Mouse (Mus musculus): ENCODE measurements at regions not wholly inside any gene's neighbourhood (a gene's known extent, or its start where the extent isn't known, plus 50 kb on each side); places are given as distances from the start of the nearest gene placed in this dataset.

GRCm38 (mm10) chr5:33520856-33521255 lies 87.1 kb upstream of the Nkx1-1 start:
- H3K36me3 ChIP-seq (replicated peaks in 1 of 2; ENCODE audit: control insufficient read depth in 1 of 2, insufficient read depth in 1 of 2, low read length in 1 of 2) = no peaks in the 10 kb centered on the region
- H3K79me2 ChIP-seq (replicated peaks; ENCODE audit: control insufficient read depth, extremely low read depth, insufficient read depth, poor library complexity, severe bottlenecking) = no peaks in the 10 kb centered on the region
- H3K27ac ChIP-seq (ENCODE audit: insufficient read depth, low read depth) = no peak overlapping the region
- no peak overlapping the region for H3K4me3 ChIP-seq (replicated peaks in 1 of 3; ENCODE audit: low read depth in 2 of 3, low read length in 2 of 3, poor library complexity in 1 of 3)
- dilution Hi-C loops (cut with MboI; ENCODE audit: extremely low pct_ligation_motif_present, extremely low pct_unique_long_range_greater_than_20kb, low sequenced_read_pairs) = no loop called here
- in situ Hi-C loops (cut with MboI; ENCODE audit: low pct_ligation_motif_present, low pct_unique_long_range_greater_than_20kb, low sequenced_read_pairs) = no loop called here
- peaks cover 1 to 50% of the 10 kb centered on the region in 2 experiments; a peak in 3 of 4 replicates for H3K4me1 ChIP-seq (ENCODE audit: control insufficient read depth in 1 of 2, insufficient read depth in 2 of 2)
- H3K9me3 ChIP-seq (replicated peaks; ENCODE audit: low read length) = peaks cover 4% of the 10 kb centered on the region
- no peak overlapping the region for H3K4me2 ChIP-seq (ENCODE audit: insufficient read depth, low read depth, poor library complexity, severe bottlenecking)
- TF ChIP-seq EP300 (IDR thresholded peaks at IDR 0.05; ENCODE audit: low read length) (peak; percentile 43), NELFE (IDR thresholded peaks at IDR 0.05; ENCODE audit: low read depth, low read length) (no peak), TCF12 (IDR thresholded peaks at IDR 0.05; ENCODE audit: low read depth, low read length) (peak; percentile 33; the same call in 1 of the 2 replicates), CTCF (conservative IDR thresholded peaks at IDR 0.05 in 1 of 2, IDR thresholded peaks at IDR 0.05 in 1 of 2; ENCODE audit: low read depth in 2 of 2, low read length in 2 of 2) (no peak), MAZ (IDR thresholded peaks at IDR 0.05; ENCODE audit: low read depth, low read length) (no peak), ZNF384 (IDR thresholded peaks at IDR 0.05; ENCODE audit: low read depth, low read length) (0 out of 2 replicates have a peak, but pooled peaks have one; percentile 19), PAX5 (IDR thresholded peaks at IDR 0.05; ENCODE audit: low read length) (no peak)
- no peak for DNase-seq (ENCODE audit: extremely low read depth)
- no peak overlapping the region for H3K9ac ChIP-seq (ENCODE audit: insufficient read depth, low read depth)
- no peaks in the 10 kb centered on the region for H3K27me3 ChIP-seq (replicated peaks)

GRCm38 (mm10) chr5:33519394-33519793 lies 85.6 kb upstream of the Nkx1-1 start:
- no peaks in the 10 kb centered on the region for H3K27me3 ChIP-seq (replicated peaks)
- no peak overlapping the region for H3K27ac ChIP-seq (ENCODE audit: insufficient read depth, low read depth)
- no peak overlapping the region for H3K4me3 ChIP-seq (replicated peaks in 1 of 3; ENCODE audit: low read depth in 2 of 3, low read length in 2 of 3, poor library complexity in 1 of 3)
- peaks cover 3 to 53% of the 10 kb centered on the region in 2 experiments; a peak in 3 of 4 replicates for H3K4me1 ChIP-seq (ENCODE audit: control insufficient read depth in 1 of 2, insufficient read depth in 2 of 2)
- no peaks in the 10 kb centered on the region for H3K79me2 ChIP-seq (replicated peaks; ENCODE audit: control insufficient read depth, extremely low read depth, insufficient read depth, poor library complexity, severe bottlenecking)
- TF ChIP-seq MXI1 (IDR thresholded peaks at IDR 0.05; ENCODE audit: low read depth, low read length) (no peak), CHD2 (IDR thresholded peaks at IDR 0.05; ENCODE audit: low read length) (no peak), SMC3 (IDR thresholded peaks at IDR 0.05; ENCODE audit: low read depth, low read length) (no peak), GABPA (IDR thresholded peaks at IDR 0.05; ENCODE audit: insufficient replicate concordance, low read depth, low read length) (no peak), JUND (conservative IDR thresholded peaks at IDR 0.05; ENCODE audit: low read depth, low read length) (no peak), ELF1 (IDR thresholded peaks at IDR 0.05; ENCODE audit: low read depth, low read length) (no peak), USF1 (IDR thresholded peaks at IDR 0.05; ENCODE audit: low read depth, low read length) (no peak), KAT2A (IDR thresholded peaks at IDR 0.05; ENCODE audit: insufficient replicate concordance, low read length) (no peak), PAX5 (IDR thresholded peaks at IDR 0.05; ENCODE audit: low read length) (no peak)
- no peaks in the 10 kb centered on the region for H3K9me3 ChIP-seq (replicated peaks; ENCODE audit: low read length)
- H3K4me2 ChIP-seq (ENCODE audit: insufficient read depth, low read depth, poor library complexity, severe bottlenecking) = no peak overlapping the region
- no peaks in the 10 kb centered on the region for H3K36me3 ChIP-seq (replicated peaks in 1 of 2; ENCODE audit: control insufficient read depth in 1 of 2, insufficient read depth in 1 of 2, low read length in 1 of 2)
- in situ Hi-C loops (cut with MboI; ENCODE audit: low pct_ligation_motif_present, low pct_unique_long_range_greater_than_20kb, low sequenced_read_pairs) (no loop called here), dilution Hi-C loops (cut with MboI; ENCODE audit: extremely low pct_ligation_motif_present, extremely low pct_unique_long_range_greater_than_20kb, low sequenced_read_pairs) (no loop called here)
- no peak for DNase-seq (ENCODE audit: extremely low read depth)
- no peak overlapping the region for H3K9ac ChIP-seq (ENCODE audit: insufficient read depth, low read depth)

GRCm38 (mm10) chr5:33518860-33519259 lies 85.1 kb upstream of the Nkx1-1 start:
- no peak overlapping the region for H3K9ac ChIP-seq (ENCODE audit: insufficient read depth, low read depth)
- no peaks in the 10 kb centered on the region for H3K9me3 ChIP-seq (replicated peaks; ENCODE audit: low read length)
- no peaks in the 10 kb centered on the region for H3K36me3 ChIP-seq (replicated peaks in 1 of 2; ENCODE audit: control insufficient read depth in 1 of 2, insufficient read depth in 1 of 2, low read length in 1 of 2)
- no peaks in the 10 kb centered on the region for H3K79me2 ChIP-seq (replicated peaks; ENCODE audit: control insufficient read depth, extremely low read depth, insufficient read depth, poor library complexity, severe bottlenecking)
- no peak overlapping the region for H3K4me3 ChIP-seq (replicated peaks in 1 of 3; ENCODE audit: low read depth in 2 of 3, low read length in 2 of 3, poor library complexity in 1 of 3)
- peaks cover 3 to 53% of the 10 kb centered on the region in 2 experiments; a peak in 3 of 4 replicates for H3K4me1 ChIP-seq (ENCODE audit: control insufficient read depth in 1 of 2, insufficient read depth in 2 of 2)
- in situ Hi-C loops (cut with MboI; ENCODE audit: low pct_ligation_motif_present, low pct_unique_long_range_greater_than_20kb, low sequenced_read_pairs) (no loop called here), dilution Hi-C loops (cut with MboI; ENCODE audit: extremely low pct_ligation_motif_present, extremely low pct_unique_long_range_greater_than_20kb, low sequenced_read_pairs) (no loop called here)
- H3K27me3 ChIP-seq (replicated peaks) = no peaks in the 10 kb centered on the region
- TF ChIP-seq CTCF (conservative IDR thresholded peaks at IDR 0.05 in 1 of 2, IDR thresholded peaks at IDR 0.05 in 1 of 2; ENCODE audit: low read depth in 2 of 2, low read length in 2 of 2) (no peak), ZC3H11A (IDR thresholded peaks at IDR 0.05; ENCODE audit: low read depth, low read length) (no peak), NRF1 (IDR thresholded peaks at IDR 0.05; ENCODE audit: low read depth, low read length) (no peak), JUND (conservative IDR thresholded peaks at IDR 0.05; ENCODE audit: low read depth, low read length) (no peak), EP300 (IDR thresholded peaks at IDR 0.05; ENCODE audit: low read length) (no peak), BHLHE40 (IDR thresholded peaks at IDR 0.05; ENCODE audit: low read depth, low read length) (no peak), ZKSCAN1 (IDR thresholded peaks at IDR 0.05; ENCODE audit: borderline replicate concordance, low read depth, low read length) (no peak), IRF4 (IDR thresholded peaks at IDR 0.05; ENCODE audit: low read depth, low read length) (no peak), KAT2A (IDR thresholded peaks at IDR 0.05; ENCODE audit: insufficient replicate concordance, low read length) (no peak), HCFC1 (IDR thresholded peaks at IDR 0.05; ENCODE audit: low read depth, low read length) (no peak), NELFE (IDR thresholded peaks at IDR 0.05; ENCODE audit: low read depth, low read length) (no peak)
- H3K27ac ChIP-seq (ENCODE audit: insufficient read depth, low read depth) = no peak overlapping the region
- no peak for DNase-seq (ENCODE audit: extremely low read depth)
- no peak overlapping the region for H3K4me2 ChIP-seq (ENCODE audit: insufficient read depth, low read depth, poor library complexity, severe bottlenecking)

Data from CH12.LX (cell line).